Mouse (Mus musculus) forelimb bud, embryonic 11.5 days (tissue): ENCODE measurements around the gene Kdm2a.

ENCODE experiments used
- DNase-seq: peaks from one replicate; pipeline ENCODE4 v3.0.0-alpha.2; 2012; ENCODE audit warnings: low read depth, low spot score

Gene Kdm2a

GRCm38 (mm10) chr19:4328737-4329304 is 69.3 kb downstream of the Kdm2a start:
- DNase-seq = no peak

- no peak for DNase-seq
These were observed 71.2 kb downstream of the Kdm2a start for GRCm38 (mm10) chr19:4326881-4327280.

GRCm38 (mm10) chr19:4326106-4326505 is 72.0 kb downstream of the Kdm2a start:
- no peak for DNase-seq

GRCm38 (mm10) chr19:4322134-4322533 is 76.0 kb downstream of the Kdm2a start:
- DNase-seq = no peak

GRCm38 (mm10) chr19:4321622-4322021 is 76.5 kb downstream of the Kdm2a start:
- no peak for DNase-seq

GRCm38 (mm10) chr19:4319272-4319671 is 78.8 kb downstream of the Kdm2a start:
- DNase-seq = no peak

- no peak for DNase-seq
These were observed 80.9 kb downstream of the Kdm2a start for GRCm38 (mm10) chr19:4317181-4317580.

- no peak for DNase-seq
These were observed 82.7 kb downstream of the Kdm2a start for GRCm38 (mm10) chr19:4315223-4315944.

GRCm38 (mm10) chr19:4309776-4310185 is 88.3 kb downstream of the Kdm2a start:
- peak; percentile 78 for DNase-seq

- DNase-seq = no peak
These were observed 88.8 kb downstream of the Kdm2a start for GRCm38 (mm10) chr19:4309302-4309701.

- DNase-seq = peak; percentile 56
These were observed 91.9 kb downstream of the Kdm2a start, which contains the start of gene Grk2 for GRCm38 (mm10) chr19:4306190-4306577. Gene Grk2 (minus strand): TSS chr19:4306222.

GRCm38 (mm10) chr19:4305491-4306189 is 92.4 kb downstream of the Kdm2a start:
- no peak for DNase-seq

GRCm38 (mm10) chr19:4304871-4305321 is 93.2 kb downstream of the Kdm2a start:
- no peak for DNase-seq

GRCm38 (mm10) chr19:4304251-4304821 is 93.7 kb downstream of the Kdm2a start:
- DNase-seq = no peak

- DNase-seq = no peak
These were observed 94.5 kb downstream of the Kdm2a start for GRCm38 (mm10) chr19:4303640-4303995.

GRCm38 (mm10) chr19:4302936-4303639 is 95.0 kb downstream of the Kdm2a start:
- DNase-seq = no peak

- no peak for DNase-seq
These were observed 96.1 kb downstream of the Kdm2a start for GRCm38 (mm10) chr19:4301735-4302651.

GRCm38 (mm10) chr19:4300852-4301734 is 97.0 kb downstream of the Kdm2a start:
- no peak for DNase-seq

- DNase-seq = no peak
These were observed 97.8 kb downstream of the Kdm2a start for GRCm38 (mm10) chr19:4300271-4300704.
